Mouse (Mus musculus) forebrain, embryonic 11.5 days (tissue): ENCODE measurements around the gene Srsf6. TPM values are rescaled to one million over a fixed set of nuclear protein-coding genes. Genes with fewer than 3 reads are reported as not detected.

Experiments
- ATAC-seq: fragments of 200-750 bp; cut with Nextera tagmentation; replicated peaks from 2 replicates; pipeline ENCODE4 v1.8.0; 2017; ENCODE audit warnings: moderate TSS enrichment; ENCODE audit not compliant: low FRiP score
- DNase-seq: peaks from one replicate; pipeline ENCODE4 v3.0.0-alpha.2; 2017; ENCODE audit warnings: low spot score
- H3K27ac ChIP-seq: fragments of 300-500 bp; sonication (generic); 2 replicates; pipeline ENCODE4 v1.5.1; 2014; ENCODE audit warnings: low read depth, low read length
- H3K27me3 ChIP-seq: fragments of 300-500 bp; sonication (generic); 2 replicates; pipeline ENCODE4 v1.6.1; 2014; ENCODE audit warnings: mild to moderate bottlenecking, low read length, mixed read lengths; ENCODE audit not compliant: control insufficient read depth, insufficient read depth
- H3K36me3 ChIP-seq: fragments of 300-500 bp; sonication (generic); 2 replicates; pipeline ENCODE4 v1.6.1; 2014; ENCODE audit warnings: mild to moderate bottlenecking, low read length, moderate library complexity, mixed read lengths; ENCODE audit not compliant: control insufficient read depth, insufficient read depth
- H3K4me1 ChIP-seq: fragments of 300-500 bp; sonication (generic); replicated peaks from 2 replicates; pipeline ENCODE4 v1.6.1; 2014; ENCODE audit warnings: low read length, mixed read lengths; ENCODE audit not compliant: control insufficient read depth, insufficient read depth
- H3K4me2 ChIP-seq: fragments of 300-500 bp; sonication (generic); 2 replicates; pipeline ENCODE4 v1.6.1; 2014; ENCODE audit warnings: low read depth, mild to moderate bottlenecking, low read length, moderate library complexity, mixed read lengths; ENCODE audit not compliant: severe bottlenecking
- H3K4me3 ChIP-seq: fragments of 300-500 bp; sonication (generic); 2 replicates; pipeline ENCODE4 v1.5.1; 2014; ENCODE audit warnings: low read depth, low read length
- H3K9ac ChIP-seq: fragments of 300-500 bp; sonication (generic); 2 replicates; pipeline ENCODE4 v1.6.1; 2014; ENCODE audit warnings: low read length
- H3K9me3 ChIP-seq: fragments of 300-500 bp; sonication (generic); 2 replicates; pipeline ENCODE4 v1.6.1; 2016; ENCODE audit warnings: low read length, mixed read lengths; ENCODE audit not compliant: control insufficient read depth
- WGBS: fragments of 180-500 bp; shearing (Covaris S2); extraction: QIAGEN DNeasy Blood & Tissue Kit; methylation state at CpG from one replicate; pipeline ENCODE4 v1.1.7; 2014; 5-methylcytosine and 5-hydroxymethylcytosine counted together
- polyA plus RNA-seq: library from polyadenylated mRNA; unstranded; fragments of >200 nt; fragmentation: Nextera tagmentation; extraction: Ambion mirVana; gene quantifications from 2 replicates; pipeline ENCODE4 v1.2.1, GENCODE M21; 2014

Gene Srsf6
- polyA plus RNA-seq, 1 experiment from 2014 or later = 311 TPM

DNA sequence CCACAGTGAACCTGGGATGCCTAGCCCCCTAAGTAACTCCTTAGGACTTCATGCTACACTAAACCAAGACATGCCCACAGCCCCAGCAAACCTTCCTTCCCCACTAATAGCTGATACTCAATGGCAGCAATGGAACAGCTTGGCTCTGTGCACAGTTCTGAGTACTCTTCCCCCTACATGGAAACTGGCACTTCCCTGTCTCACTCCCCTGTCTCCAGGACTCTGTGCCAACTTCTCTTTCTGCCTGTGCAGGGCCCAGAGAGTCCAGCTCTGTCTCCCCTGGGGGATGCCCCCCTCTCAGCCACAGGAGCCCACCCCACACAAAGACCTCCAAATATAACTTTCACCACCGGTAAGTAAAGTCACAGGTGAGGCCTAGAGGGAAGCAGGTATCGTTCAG, 35.4 kb downstream of the Srsf6 start:
- Histone ChIP-seq H3K4me2 (no peak overlapping the region), H3K27me3 (no peaks in the 10 kb centered on the region), H3K4me3 (no peak overlapping the region), H3K9me3 (no peaks in the 10 kb centered on the region), H3K9ac (no peak overlapping the region), H3K36me3 (no peaks in the 10 kb centered on the region), H3K4me1 (no peaks in the 10 kb centered on the region), H3K27ac (no peak overlapping the region)
- WGBS = 95% methylated on average over 2 of the region's 2 CpGs
- ATAC-seq (no peak), DNase-seq (no peak)

GRCm38 (mm10) chr2:162968357-162968756, 37.0 kb downstream of the Srsf6 start:
- H3K4me3 ChIP-seq = no peak overlapping the region
- no peak overlapping the region for H3K4me2 ChIP-seq
- H3K27me3 ChIP-seq = no peaks in the 10 kb centered on the region
- WGBS = 9% methylated on average over 5 of the region's 5 CpGs
- DNase-seq (peak; percentile 83), ATAC-seq (peak; percentile 56)
- H3K4me1 ChIP-seq = no peaks in the 10 kb centered on the region
- H3K27ac ChIP-seq = no peak overlapping the region
- H3K9me3 ChIP-seq = no peaks in the 10 kb centered on the region
- no peaks in the 10 kb centered on the region for H3K36me3 ChIP-seq
- H3K9ac ChIP-seq = no peak overlapping the region

DNA sequence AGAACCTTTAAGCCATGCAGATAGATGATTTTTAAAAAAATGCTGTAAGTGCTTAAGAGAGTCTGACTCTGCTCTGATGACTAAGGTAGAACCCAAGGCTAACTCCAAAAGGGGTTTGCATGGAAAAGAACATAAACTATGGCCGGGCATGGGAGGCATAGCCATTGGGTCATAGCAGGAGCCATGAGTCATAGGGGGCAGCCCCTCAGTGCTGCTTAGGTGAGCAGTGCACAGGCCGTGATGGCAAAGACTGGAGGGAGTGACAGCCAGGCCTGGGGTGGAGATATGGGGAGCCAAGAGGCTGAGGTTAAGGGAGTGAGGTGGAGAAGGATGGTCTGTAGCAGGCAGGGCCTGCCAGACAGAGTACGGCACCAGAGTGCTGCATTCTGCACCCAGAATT, 37.8 kb downstream of the Srsf6 start:
- no peak overlapping the region for H3K27ac ChIP-seq
- ATAC-seq (no peak), DNase-seq (no peak)
- no peaks in the 10 kb centered on the region for H3K36me3 ChIP-seq
- 85% methylated on average over 3 of the region's 3 CpGs for WGBS
- no peak overlapping the region for H3K9ac ChIP-seq
- no peaks in the 10 kb centered on the region for H3K9me3 ChIP-seq
- no peaks in the 10 kb centered on the region for H3K4me1 ChIP-seq
- no peaks in the 10 kb centered on the region for H3K27me3 ChIP-seq
- no peak overlapping the region for H3K4me3 ChIP-seq
- H3K4me2 ChIP-seq = no peak overlapping the region

DNA sequence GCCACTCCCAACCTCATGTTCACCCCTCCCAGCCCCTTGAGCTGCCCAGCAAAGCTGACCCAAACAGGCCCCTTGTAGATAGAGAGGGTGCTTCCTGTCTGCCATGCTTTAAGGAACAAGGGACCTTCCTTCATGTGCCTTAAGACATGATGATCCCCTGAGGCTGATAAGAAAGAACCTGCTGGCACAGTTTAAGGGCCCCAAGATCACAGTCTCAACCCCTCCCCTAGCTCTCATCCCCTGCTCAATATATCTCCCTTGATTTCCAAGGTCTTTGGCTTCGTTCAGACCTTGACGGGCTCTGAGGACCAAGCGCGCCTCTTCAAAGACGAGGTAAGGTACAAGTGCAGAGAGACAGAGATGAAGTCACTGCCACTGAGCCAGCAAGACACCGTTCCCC, 39.6 kb downstream of the Srsf6 start:
- Histone ChIP-seq H3K36me3 (no peaks in the 10 kb centered on the region), H3K4me2 (no peak overlapping the region), H3K9me3 (no peaks in the 10 kb centered on the region), H3K9ac (no peak overlapping the region), H3K27me3 (no peaks in the 10 kb centered on the region), H3K27ac (no peak overlapping the region), H3K4me1 (no peaks in the 10 kb centered on the region), H3K4me3 (no peak overlapping the region)
- 95% methylated on average over 6 of the region's 6 CpGs for WGBS
- DNase-seq = no peak
- ATAC-seq = no peak

GRCm38 (mm10) chr2:162972752-162973151, 41.4 kb downstream of the Srsf6 start:
- no peak overlapping the region for H3K4me2 ChIP-seq
- H3K27me3 ChIP-seq = no peaks in the 10 kb centered on the region
- no peak overlapping the region for H3K9ac ChIP-seq
- H3K36me3 ChIP-seq = no peaks in the 10 kb centered on the region
- H3K4me1 ChIP-seq = no peaks in the 10 kb centered on the region
- no peak overlapping the region for H3K27ac ChIP-seq
- H3K4me3 ChIP-seq = no peak overlapping the region
- 75% methylated on average over 7 of the region's 7 CpGs for WGBS
- no peak for DNase-seq
- ATAC-seq = no peak
- no peaks in the 10 kb centered on the region for H3K9me3 ChIP-seq

DNA sequence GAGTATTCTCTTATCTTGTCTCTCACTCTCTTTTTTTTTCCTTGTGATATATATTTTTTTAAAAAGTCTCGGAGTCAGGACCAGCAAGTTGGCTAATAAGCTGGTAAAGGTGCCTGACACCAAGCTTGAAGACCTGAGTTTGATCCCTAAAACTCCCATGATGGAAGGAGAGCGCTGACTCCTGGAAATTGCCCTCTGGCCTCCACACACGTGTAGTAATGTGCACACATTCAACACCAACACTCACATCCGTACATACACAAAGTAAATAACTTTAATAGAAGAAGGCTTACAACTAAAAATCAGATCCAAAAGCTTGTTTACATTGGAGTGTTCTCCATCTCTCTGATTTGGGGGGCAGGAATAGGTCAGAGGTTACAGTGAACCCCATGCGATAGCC, 41.9 kb downstream of the Srsf6 start:
- H3K4me1 ChIP-seq = no peaks in the 10 kb centered on the region
- no peaks in the 10 kb centered on the region for H3K36me3 ChIP-seq
- H3K9ac ChIP-seq = no peak overlapping the region
- DNase-seq (no peak), ATAC-seq (no peak)
- H3K9me3 ChIP-seq = no peaks in the 10 kb centered on the region
- WGBS = 77% methylated on average over 5 of the region's 5 CpGs
- no peak overlapping the region for H3K4me2 ChIP-seq
- no peaks in the 10 kb centered on the region for H3K27me3 ChIP-seq
- H3K27ac ChIP-seq = no peak overlapping the region
- no peak overlapping the region for H3K4me3 ChIP-seq

- Histone ChIP-seq H3K4me3 (no peak overlapping the region), H3K27ac (no peak overlapping the region), H3K36me3 (no peaks in the 10 kb centered on the region), H3K9me3 (no peaks in the 10 kb centered on the region), H3K27me3 (no peaks in the 10 kb centered on the region), H3K4me2 (no peak overlapping the region), H3K9ac (no peak overlapping the region), H3K4me1 (no peaks in the 10 kb centered on the region)
- DNase-seq (no peak), ATAC-seq (no peak)
- WGBS = 36% methylated on average over 11 of the region's 11 CpGs
Measured at GRCm38 (mm10) chr2:162973637-162974036, 42.3 kb downstream of the Srsf6 start.

DNA sequence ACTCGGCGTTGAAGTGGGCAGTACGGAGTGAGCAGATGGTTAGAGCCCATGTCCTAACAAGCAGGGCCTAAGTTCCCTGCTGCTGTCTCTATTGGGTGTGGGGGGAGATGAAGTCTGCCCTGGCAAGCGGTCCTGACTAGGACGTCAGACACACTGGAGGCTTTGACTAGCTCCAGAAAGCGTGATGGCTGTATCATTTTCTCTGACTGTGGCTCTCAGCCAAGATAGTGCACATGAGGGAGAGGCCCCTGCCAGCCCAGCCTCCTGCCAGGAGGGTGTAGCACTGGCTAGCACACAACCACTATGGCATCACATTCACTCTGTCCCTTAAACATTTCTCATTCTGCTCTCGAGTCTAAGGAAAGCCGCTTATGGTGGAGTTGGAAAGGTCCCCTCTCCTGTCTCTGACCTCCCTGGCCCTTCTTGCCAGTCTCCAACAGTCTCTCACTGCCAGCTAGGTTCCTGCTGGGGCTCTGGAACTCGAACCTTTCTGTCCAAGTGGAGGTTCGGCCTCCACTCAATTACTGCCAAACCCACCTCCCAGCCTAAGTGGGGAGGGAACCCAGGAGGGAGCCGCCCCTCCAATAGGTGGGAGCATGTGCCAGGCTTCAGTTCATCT, 43.9 kb downstream of the Srsf6 start:
- Histone ChIP-seq H3K27ac (no peak overlapping the region), H3K36me3 (no peaks in the 10 kb centered on the region), H3K27me3 (no peaks in the 10 kb centered on the region), H3K4me2 (no peak overlapping the region), H3K4me3 (no peak overlapping the region), H3K4me1 (no peaks in the 10 kb centered on the region), H3K9me3 (no peaks in the 10 kb centered on the region), H3K9ac (no peak overlapping the region)
- DNase-seq (no peak), ATAC-seq (no peak)
- whole genome bisulfite sequencing = 82% methylated on average over 11 of the region's 11 CpGs

DNA sequence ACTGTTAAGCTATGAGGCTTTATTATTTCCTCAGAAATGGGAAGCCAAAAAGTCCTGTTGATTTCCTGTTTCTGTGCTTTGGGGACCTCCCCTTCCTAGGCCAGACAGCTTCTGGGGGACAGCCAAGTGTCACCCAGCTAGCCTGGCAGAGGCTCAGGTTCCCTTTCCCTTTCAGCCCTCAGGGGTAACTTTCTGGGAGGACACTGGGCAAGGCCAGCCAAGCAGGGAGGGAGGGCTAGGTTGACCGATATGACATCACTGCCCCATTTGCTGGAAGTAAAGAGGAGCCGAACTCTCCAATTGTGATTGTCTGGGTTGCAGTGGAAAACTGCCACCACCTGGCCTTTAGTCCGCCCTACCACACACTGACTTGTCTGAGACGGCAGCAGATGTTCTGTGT, 44.7 kb downstream of the Srsf6 start:
- Histone ChIP-seq H3K9ac (no peak overlapping the region), H3K36me3 (no peaks in the 10 kb centered on the region), H3K27me3 (no peaks in the 10 kb centered on the region), H3K27ac (no peak overlapping the region), H3K4me2 (no peak overlapping the region), H3K4me3 (no peak overlapping the region), H3K9me3 (no peaks in the 10 kb centered on the region), H3K4me1 (no peaks in the 10 kb centered on the region)
- no peak for ATAC-seq
- no peak for DNase-seq
- 74% methylated on average over 4 of the region's 4 CpGs for WGBS
